Mouse (Mus musculus): ENCODE results near the gene Cirbp.

DNA sequence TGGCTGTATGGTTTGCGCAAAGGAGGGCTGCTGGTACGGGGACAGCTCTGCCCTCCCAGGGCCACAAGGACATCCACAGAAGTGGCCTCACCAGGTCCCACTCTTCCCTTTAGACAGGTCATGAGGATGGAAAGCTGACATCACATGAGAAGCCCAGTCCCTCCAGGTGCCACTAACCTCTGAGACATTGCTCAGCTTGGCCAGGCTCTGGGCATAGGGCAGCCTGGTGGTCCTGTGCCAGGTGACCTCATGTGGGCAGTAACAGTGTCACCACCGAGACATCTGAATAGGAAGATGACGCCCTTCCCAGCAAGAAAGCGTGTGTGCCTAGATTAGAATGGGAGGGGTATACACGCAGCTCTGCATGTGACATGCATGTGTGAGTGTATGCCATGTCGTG, 16.8 kb downstream of the Cirbp start:
- TF ChIP-seq CTCF (IDR thresholded peaks at IDR 0.05; ENCODE audit: low read depth): no peak
- no peak for TF ChIP-seq EP300 (IDR thresholded peaks at IDR 0.05; ENCODE audit: low read depth)

Measured in heart, postnatal 0 days (tissue).